Mouse (Mus musculus): ENCODE data around the gene Pask. TPM values are rescaled to one million over a fixed set of nuclear protein-coding genes. Genes with fewer than 3 reads are reported as not detected.

Gene Pask
- polyA plus RNA-seq, 1 experiment: 1.5 TPM

DNA sequence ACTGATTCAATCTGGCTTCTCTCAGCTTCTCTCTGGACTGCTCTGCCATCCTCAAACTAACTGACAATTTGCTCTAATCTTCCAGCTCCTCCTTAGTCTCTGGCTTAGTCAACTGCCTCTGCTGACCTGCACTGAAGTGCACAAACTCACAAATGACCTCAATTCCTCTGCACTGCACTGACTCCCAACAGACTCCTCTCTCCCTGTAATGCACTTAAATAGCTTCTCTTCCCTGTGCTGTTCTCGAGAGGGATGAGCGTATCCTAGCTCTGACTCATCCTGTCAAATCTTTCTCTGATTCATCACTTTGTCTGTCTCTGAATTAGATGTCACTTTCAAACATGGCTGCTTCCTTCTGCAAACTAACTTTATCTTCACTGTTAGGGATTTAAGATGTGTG is 75.0 kb downstream of the Pask start:
- no peak overlapping the region for H3K4me3 ChIP-seq (ENCODE audit: extremely low read depth, insufficient read depth, insufficient read length)
- no peak for TF ChIP-seq CTCF (IDR thresholded peaks at IDR 0.05; ENCODE audit: extremely low read depth, insufficient read depth, insufficient read length, insufficient replicate concordance)
- TF ChIP-seq POLR2A (IDR thresholded peaks at IDR 0.05; ENCODE audit: low read depth, low read length): no peak
- no peak overlapping the region for H3K27ac ChIP-seq (ENCODE audit: insufficient read depth, low read length)
- no peaks in the 10 kb centered on the region for H3K36me3 ChIP-seq (ENCODE audit: control insufficient read depth, insufficient read depth, low read length)
- no peaks in the 10 kb centered on the region for H3K27me3 ChIP-seq (ENCODE audit: control insufficient read depth, insufficient read depth, low read length)
- no peak for DNase-seq (ENCODE audit: low read depth in 1 of 2, low spot score in 2 of 2)
- WGBS: 86% methylated on average over 2 of the region's 2 CpGs
- H3K4me1 ChIP-seq (ENCODE audit: control insufficient read depth, insufficient read depth, insufficient read length): no peaks in the 10 kb centered on the region

- H3K36me3 ChIP-seq (ENCODE audit: control insufficient read depth, insufficient read depth, low read length): no peaks in the 10 kb centered on the region
- no peak for TF ChIP-seq POLR2A (IDR thresholded peaks at IDR 0.05; ENCODE audit: low read depth, low read length)
- no peak for TF ChIP-seq CTCF (IDR thresholded peaks at IDR 0.05; ENCODE audit: extremely low read depth, insufficient read depth, insufficient read length, insufficient replicate concordance)
- no peak overlapping the region for H3K27ac ChIP-seq (ENCODE audit: insufficient read depth, low read length)
- H3K4me3 ChIP-seq (ENCODE audit: extremely low read depth, insufficient read depth, insufficient read length): no peak overlapping the region
- H3K4me1 ChIP-seq (ENCODE audit: control insufficient read depth, insufficient read depth, insufficient read length): no peaks in the 10 kb centered on the region
- no peak for DNase-seq (ENCODE audit: low read depth in 1 of 2, low spot score in 2 of 2)
- WGBS: 39% methylated on average over 3 of the region's 3 CpGs
- H3K27me3 ChIP-seq (ENCODE audit: control insufficient read depth, insufficient read depth, low read length): no peaks in the 10 kb centered on the region
Measured at GRCm38 (mm10) chr1:93267207-93267606, 76.1 kb downstream of the Pask start.

Other genes with a start within 250 kb of the Pask start
- 0.49 and 0.77 TPM in 2 replicates for gene Kif1a, start 241.5 kb downstream of the Pask start, polyA plus RNA-seq (2012; rRNA removed)
- gene Agxt, start 208.2 kb downstream of the Pask start, polyA plus RNA-seq (2012; rRNA removed): not detected in 2 replicates
- not detected in 2 replicates for gene 2310007B03Rik, start 182.5 kb downstream of the Pask start, polyA plus RNA-seq (2012; rRNA removed)
- gene Crocc2, start 174.8 kb downstream of the Pask start, polyA plus RNA-seq (2012; rRNA removed): 0.08 and 0.16 TPM in 2 replicates
- gene Sned1, start 107.6 kb downstream of the Pask start, polyA plus RNA-seq (2012; rRNA removed): 12.5 and 12.8 TPM in 2 replicates
- 3.8 and 4.0 TPM in 2 replicates for gene Mterf4, start 37.6 kb downstream of the Pask start, polyA plus RNA-seq (2012; rRNA removed)
- 2.3 and 2.6 TPM in 2 replicates for gene Ppp1r7, start 628 bp downstream of the Pask start, polyA plus RNA-seq (2012; rRNA removed)
- gene Ano7, start 30.4 kb upstream of the Pask start, polyA plus RNA-seq (2012; rRNA removed): 0.52 and 0.85 TPM in 2 replicates
- 22.7 and 24.3 TPM in 2 replicates for gene Hdlbp, start 135.3 kb upstream of the Pask start, polyA plus RNA-seq (2012; rRNA removed)
- 1.4 and 1.7 TPM in 2 replicates for gene Farp2, start 168.6 kb upstream of the Pask start, polyA plus RNA-seq (2012; rRNA removed)